Mouse (Mus musculus): ENCODE data around the gene Zscan10. TPM values are rescaled to one million over a fixed set of nuclear protein-coding genes. Genes with fewer than 3 reads are reported as not detected.

The Zscan10 gene
- polyA plus RNA-seq, 1 experiment, result 0.13 TPM

DNA sequence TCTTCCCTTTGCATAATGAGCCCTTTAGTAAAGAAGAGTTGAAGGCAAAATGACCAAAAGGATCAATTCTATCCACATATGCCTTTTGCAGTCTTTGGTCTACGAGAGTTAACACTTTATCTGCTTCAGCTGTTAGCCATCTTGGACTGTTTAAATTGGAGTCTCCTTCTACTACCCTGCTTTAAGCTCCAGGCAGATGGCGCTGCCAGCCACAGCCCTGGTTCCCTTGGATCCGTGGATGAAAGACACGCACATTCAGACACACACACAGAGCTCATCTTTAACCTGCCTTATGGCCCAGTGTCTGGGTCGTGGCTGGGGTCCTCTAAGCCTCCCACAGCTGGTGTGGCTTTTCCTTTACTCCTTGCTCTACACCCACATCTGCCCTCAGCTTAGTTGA is 29.6 kb upstream of the Zscan10 start:
- no peak overlapping the region for H3K4me3 ChIP-seq (replicated peaks; ENCODE audit: insufficient read depth, low read depth, low read length)
- no peak overlapping the region for H3K27ac ChIP-seq (ENCODE audit: insufficient read depth, low read length)
- no peaks in the 10 kb centered on the region for H3K4me1 ChIP-seq (ENCODE audit: control insufficient read depth, insufficient read depth, low read length)
- no peaks in the 10 kb centered on the region for H3K27me3 ChIP-seq (ENCODE audit: control insufficient read depth, insufficient read depth, low read length)
- TF ChIP-seq CTCF (IDR thresholded peaks at IDR 0.05; ENCODE audit: borderline replicate concordance, insufficient read depth, low read depth, low read length) (peak; percentile 23; the same call in 1 of the 2 replicates), POLR2A (IDR thresholded peaks at IDR 0.05; ENCODE audit: borderline replicate concordance, insufficient read depth, low read length) (no peak)
- WGBS, result 11% methylated on average over 5 of the region's 5 CpGs
- DNase-seq, result no peak

GRCm38 (mm10) chr17:23572059-23572458 is 28.6 kb upstream of the Zscan10 start:
- WGBS, result 81% methylated on average over 6 of the region's 6 CpGs
- Histone ChIP-seq H3K4me1 (ENCODE audit: control insufficient read depth, insufficient read depth, low read length) (no peaks in the 10 kb centered on the region), H3K27me3 (ENCODE audit: control insufficient read depth, insufficient read depth, low read length) (no peaks in the 10 kb centered on the region), H3K4me3 (replicated peaks; ENCODE audit: insufficient read depth, low read depth, low read length) (no peak overlapping the region), H3K27ac (ENCODE audit: insufficient read depth, low read length) (no peak overlapping the region)
- DNase-seq, result no peak
- TF ChIP-seq CTCF (IDR thresholded peaks at IDR 0.05; ENCODE audit: borderline replicate concordance, insufficient read depth, low read depth, low read length), result peak; percentile 13; the same call in 1 of the 2 replicates
- no peak for TF ChIP-seq POLR2A (IDR thresholded peaks at IDR 0.05; ENCODE audit: borderline replicate concordance, insufficient read depth, low read length)

DNA sequence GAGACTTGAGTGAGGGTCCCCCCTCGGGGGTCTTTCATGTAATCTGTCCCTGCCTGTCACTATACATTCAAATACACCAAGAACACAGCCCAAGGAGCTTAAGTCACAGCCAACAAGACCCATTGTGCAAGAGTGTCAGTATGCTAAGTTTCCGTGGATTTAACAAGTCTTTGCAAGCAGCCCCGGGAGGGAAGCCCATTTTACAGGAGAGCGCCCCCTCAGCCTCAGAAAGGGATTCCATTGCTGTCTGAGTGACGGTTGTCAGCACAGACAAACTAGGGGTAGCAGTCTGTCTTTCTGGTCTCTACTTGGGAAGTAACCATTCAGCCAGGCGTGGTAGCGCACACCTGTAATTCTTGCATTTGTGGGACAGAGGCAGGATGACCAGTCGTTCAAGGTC is 26.5 kb upstream of the Zscan10 start:
- no peaks in the 10 kb centered on the region for H3K27me3 ChIP-seq (ENCODE audit: control insufficient read depth, insufficient read depth, low read length)
- no peak for TF ChIP-seq CTCF (IDR thresholded peaks at IDR 0.05; ENCODE audit: borderline replicate concordance, insufficient read depth, low read depth, low read length)
- no peak for TF ChIP-seq POLR2A (IDR thresholded peaks at IDR 0.05; ENCODE audit: borderline replicate concordance, insufficient read depth, low read length)
- no peaks in the 10 kb centered on the region for H3K4me1 ChIP-seq (ENCODE audit: control insufficient read depth, insufficient read depth, low read length)
- H3K4me3 ChIP-seq (replicated peaks; ENCODE audit: insufficient read depth, low read depth, low read length), result no peak overlapping the region
- 93% methylated on average over 8 of the region's 8 CpGs for WGBS
- H3K27ac ChIP-seq (ENCODE audit: insufficient read depth, low read length), result no peak overlapping the region
- DNase-seq, result no peak

GRCm38 (mm10) chr17:23575951-23576552 is 24.6 kb upstream of the Zscan10 start:
- no peaks in the 10 kb centered on the region for H3K27me3 ChIP-seq (ENCODE audit: control insufficient read depth, insufficient read depth, low read length)
- no peak for DNase-seq
- H3K4me3 ChIP-seq (replicated peaks; ENCODE audit: insufficient read depth, low read depth, low read length), result no peak overlapping the region
- H3K4me1 ChIP-seq (ENCODE audit: control insufficient read depth, insufficient read depth, low read length), result no peaks in the 10 kb centered on the region
- TF ChIP-seq POLR2A (IDR thresholded peaks at IDR 0.05; ENCODE audit: borderline replicate concordance, insufficient read depth, low read length), result no peak
- no peak for TF ChIP-seq CTCF (IDR thresholded peaks at IDR 0.05; ENCODE audit: borderline replicate concordance, insufficient read depth, low read depth, low read length)
- no peak overlapping the region for H3K27ac ChIP-seq (ENCODE audit: insufficient read depth, low read length)
- WGBS, result 83% methylated on average over 38 of the region's 38 CpGs

GRCm38 (mm10) chr17:23584786-23585185 is 15.9 kb upstream of the Zscan10 start:
- Histone ChIP-seq H3K4me3 (replicated peaks; ENCODE audit: insufficient read depth, low read depth, low read length) (peak overlapping the region; percentile 98), H3K27me3 (ENCODE audit: control insufficient read depth, insufficient read depth, low read length) (no peaks in the 10 kb centered on the region), H3K27ac (ENCODE audit: insufficient read depth, low read length) (no peak overlapping the region), H3K4me1 (ENCODE audit: control insufficient read depth, insufficient read depth, low read length) (peaks cover 11% of the 10 kb centered on the region)
- WGBS, result 82% methylated on average over 8 of the region's 8 CpGs
- no peak for DNase-seq
- TF ChIP-seq POLR2A (IDR thresholded peaks at IDR 0.05; ENCODE audit: borderline replicate concordance, insufficient read depth, low read length) (no peak), CTCF (IDR thresholded peaks at IDR 0.05; ENCODE audit: borderline replicate concordance, insufficient read depth, low read depth, low read length) (no peak)

DNA sequence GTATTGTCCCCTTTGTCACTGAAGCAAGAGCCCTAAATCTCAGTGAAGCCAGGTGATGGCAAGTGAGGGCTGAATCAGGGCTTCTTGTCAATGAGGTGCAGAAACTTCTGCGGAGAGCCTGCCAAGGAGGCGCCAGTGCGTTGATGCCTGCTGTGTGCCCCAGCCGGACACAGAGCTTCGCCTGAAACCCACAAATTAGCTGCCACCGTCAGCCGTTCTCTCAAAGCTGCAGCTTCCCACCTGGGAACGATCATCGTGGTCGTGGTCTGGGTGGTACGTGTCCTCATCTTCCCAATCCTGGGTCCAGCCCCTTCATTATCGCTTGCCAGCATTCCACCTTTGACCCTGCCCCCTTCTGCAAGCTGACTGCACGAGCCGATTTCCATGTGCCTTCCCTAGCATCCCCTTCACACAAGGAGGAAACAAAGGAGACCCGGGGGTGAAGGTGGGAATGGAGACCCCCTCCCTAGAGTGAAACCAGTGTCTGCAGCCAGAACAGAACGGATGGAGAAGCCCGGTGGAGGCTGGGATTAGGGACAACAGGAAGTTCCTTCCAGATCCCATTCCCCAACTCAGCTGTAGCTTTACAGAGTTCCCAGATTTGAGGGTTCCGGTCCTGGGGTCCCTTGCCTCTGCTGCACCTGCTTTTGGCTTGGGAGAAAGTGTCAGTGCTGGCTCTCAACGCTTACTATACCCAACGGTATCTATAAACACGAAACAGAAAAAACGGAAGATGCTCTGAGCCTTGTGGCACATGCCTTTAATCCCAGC is 14.8 kb upstream of the Zscan10 start:
- TF ChIP-seq CTCF (IDR thresholded peaks at IDR 0.05; ENCODE audit: borderline replicate concordance, insufficient read depth, low read depth, low read length) (no peak), POLR2A (IDR thresholded peaks at IDR 0.05; ENCODE audit: borderline replicate concordance, insufficient read depth, low read length) (peak; percentile 71; the same call in 1 of the 2 replicates)
- DNase-seq, result peak; percentile 77 to 78
- peak overlapping the region; percentile 98 for H3K4me3 ChIP-seq (replicated peaks; ENCODE audit: insufficient read depth, low read depth, low read length)
- under 1% methylated on average over 22 of the region's 22 CpGs for WGBS
- peaks cover 11% of the 10 kb centered on the region for H3K4me1 ChIP-seq (ENCODE audit: control insufficient read depth, insufficient read depth, low read length)
- H3K27ac ChIP-seq (ENCODE audit: insufficient read depth, low read length), result no peak overlapping the region
- H3K27me3 ChIP-seq (ENCODE audit: control insufficient read depth, insufficient read depth, low read length), result no peaks in the 10 kb centered on the region

DNA sequence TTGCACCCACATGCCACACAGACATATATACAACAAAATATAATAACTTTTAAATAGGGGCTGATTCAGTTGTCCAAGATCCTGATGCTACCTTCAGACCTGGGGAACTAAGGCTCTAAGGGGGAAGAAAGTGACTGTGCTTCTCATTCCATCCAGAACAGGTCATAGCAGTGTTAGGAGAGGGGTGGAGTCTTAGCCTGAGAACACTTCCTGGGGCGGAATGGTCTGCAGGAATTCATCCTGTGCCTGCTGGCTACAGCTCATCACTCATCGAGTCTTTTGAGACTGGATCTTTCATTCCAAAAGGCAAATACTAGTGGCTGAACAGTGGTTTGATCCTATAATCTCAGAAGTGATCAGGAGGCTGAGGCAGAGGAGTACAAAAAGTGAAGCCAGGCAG is 13.4 kb upstream of the Zscan10 start:
- no peak overlapping the region for H3K27ac ChIP-seq (ENCODE audit: insufficient read depth, low read length)
- H3K4me3 ChIP-seq (replicated peaks; ENCODE audit: insufficient read depth, low read depth, low read length), result no peak overlapping the region
- TF ChIP-seq POLR2A (IDR thresholded peaks at IDR 0.05; ENCODE audit: borderline replicate concordance, insufficient read depth, low read length) (no peak), CTCF (IDR thresholded peaks at IDR 0.05; ENCODE audit: borderline replicate concordance, insufficient read depth, low read depth, low read length) (no peak)
- H3K4me1 ChIP-seq (ENCODE audit: control insufficient read depth, insufficient read depth, low read length), result peaks cover 11% of the 10 kb centered on the region
- H3K27me3 ChIP-seq (ENCODE audit: control insufficient read depth, insufficient read depth, low read length), result no peaks in the 10 kb centered on the region
- whole genome bisulfite sequencing, result 76% methylated on average over 2 of the region's 2 CpGs
- DNase-seq, result no peak

All from cerebellum, adult 2 months (tissue).